Mouse (Mus musculus): Measurements from ENCODE around the gene Heatr6. TPM values are rescaled to one million over a fixed set of nuclear protein-coding genes. Genes with fewer than 3 reads are reported as not detected.

The Heatr6 gene
- polyA plus RNA-seq, 1 experiment = 10.2 TPM

GRCm38 (mm10) chr11:83796112-83796511 is 42.6 kb downstream of the Heatr6 start:
- Histone ChIP-seq H3K36me3 (ENCODE audit: control insufficient read depth, insufficient read depth) (no peaks in the 10 kb centered on the region), H3K4me3 (ENCODE audit: insufficient read depth, poor library complexity, severe bottlenecking) (no peak overlapping the region), H3ac (ENCODE audit: control insufficient read depth, insufficient read length, low read depth) (no peak overlapping the region), H3K79me2 (ENCODE audit: control insufficient read depth, insufficient read depth) (no peaks in the 10 kb centered on the region), H3K27me3 (ENCODE audit: control insufficient read depth, insufficient read depth, insufficient read length) (peaks cover 6% of the 10 kb centered on the region), H3K79me3 (ENCODE audit: low read depth) (no peaks in the 10 kb centered on the region)
- no peak for TF ChIP-seq USF1 (IDR thresholded peaks at IDR 0.05; ENCODE audit: low read depth)
- no peak for TF ChIP-seq CEBPB (IDR thresholded peaks at IDR 0.05; ENCODE audit: low read depth)
- no peak for TF ChIP-seq MYOD1 (IDR thresholded peaks at IDR 0.05; ENCODE audit: control insufficient read depth, insufficient read length, low read depth)
- TF ChIP-seq CTCF (IDR thresholded peaks at IDR 0.05; ENCODE audit: control insufficient read depth, insufficient read depth, insufficient read length) = no peak
- TF ChIP-seq MAX (IDR thresholded peaks at IDR 0.05) = no peak
- no peak for TF ChIP-seq FOSL1 (IDR thresholded peaks at IDR 0.05; ENCODE audit: insufficient read depth, low read length, poor library complexity, severe bottlenecking)
- no peak for TF ChIP-seq MYOG (IDR thresholded peaks at IDR 0.05; ENCODE audit: control insufficient read depth, extremely low read depth, insufficient read length)

GRCm38 (mm10) chr11:83796980-83797608 is 43.6 kb downstream of the Heatr6 start:
- Histone ChIP-seq H3ac (ENCODE audit: control insufficient read depth, insufficient read length, low read depth) (no peak overlapping the region), H3K36me3 (ENCODE audit: control insufficient read depth, insufficient read depth) (no peaks in the 10 kb centered on the region), H3K4me3 (ENCODE audit: insufficient read depth, poor library complexity, severe bottlenecking) (no peak overlapping the region), H3K27me3 (ENCODE audit: control insufficient read depth, insufficient read depth, insufficient read length) (peaks cover 6% of the 10 kb centered on the region), H3K79me3 (ENCODE audit: low read depth) (no peaks in the 10 kb centered on the region), H3K79me2 (ENCODE audit: control insufficient read depth, insufficient read depth) (no peaks in the 10 kb centered on the region)
- TF ChIP-seq MAX (IDR thresholded peaks at IDR 0.05) (no peak), FOSL1 (IDR thresholded peaks at IDR 0.05; ENCODE audit: insufficient read depth, low read length, poor library complexity, severe bottlenecking) (no peak), CEBPB (IDR thresholded peaks at IDR 0.05; ENCODE audit: low read depth) (no peak), MYOG (IDR thresholded peaks at IDR 0.05; ENCODE audit: control insufficient read depth, extremely low read depth, insufficient read length) (no peak), CTCF (IDR thresholded peaks at IDR 0.05; ENCODE audit: control insufficient read depth, insufficient read depth, insufficient read length) (no peak), MYOD1 (IDR thresholded peaks at IDR 0.05; ENCODE audit: control insufficient read depth, insufficient read length, low read depth) (no peak), USF1 (IDR thresholded peaks at IDR 0.05; ENCODE audit: low read depth) (no peak)

GRCm38 (mm10) chr11:83799871-83800430 is 46.5 kb downstream of the Heatr6 start:
- Histone ChIP-seq H3K79me3 (ENCODE audit: low read depth) (no peaks in the 10 kb centered on the region), H3ac (ENCODE audit: control insufficient read depth, insufficient read length, low read depth) (no peak overlapping the region), H3K4me3 (ENCODE audit: insufficient read depth, poor library complexity, severe bottlenecking) (no peak overlapping the region), H3K27me3 (ENCODE audit: control insufficient read depth, insufficient read depth, insufficient read length) (peaks cover 9% of the 10 kb centered on the region), H3K79me2 (ENCODE audit: control insufficient read depth, insufficient read depth) (no peaks in the 10 kb centered on the region), H3K36me3 (ENCODE audit: control insufficient read depth, insufficient read depth) (no peaks in the 10 kb centered on the region)
- TF ChIP-seq USF1 (IDR thresholded peaks at IDR 0.05; ENCODE audit: low read depth) = no peak

- H3ac ChIP-seq (ENCODE audit: control insufficient read depth, insufficient read length, low read depth) = no peak overlapping the region
- no peaks in the 10 kb centered on the region for H3K79me3 ChIP-seq (ENCODE audit: low read depth)
- no peak for TF ChIP-seq MYOD1 (IDR thresholded peaks at IDR 0.05; ENCODE audit: control insufficient read depth, insufficient read length, low read depth)
- no peak for TF ChIP-seq CEBPB (IDR thresholded peaks at IDR 0.05; ENCODE audit: low read depth)
- TF ChIP-seq MYOG (IDR thresholded peaks at IDR 0.05; ENCODE audit: control insufficient read depth, extremely low read depth, insufficient read length) = no peak
- no peak for TF ChIP-seq USF1 (IDR thresholded peaks at IDR 0.05; ENCODE audit: low read depth)
- TF ChIP-seq FOSL1 (IDR thresholded peaks at IDR 0.05; ENCODE audit: insufficient read depth, low read length, poor library complexity, severe bottlenecking) = no peak
- TF ChIP-seq CTCF (IDR thresholded peaks at IDR 0.05; ENCODE audit: control insufficient read depth, insufficient read depth, insufficient read length) = no peak
- TF ChIP-seq MAX (IDR thresholded peaks at IDR 0.05) = no peak
- peaks cover 9% of the 10 kb centered on the region for H3K27me3 ChIP-seq (ENCODE audit: control insufficient read depth, insufficient read depth, insufficient read length)
- no peak overlapping the region for H3K4me3 ChIP-seq (ENCODE audit: insufficient read depth, poor library complexity, severe bottlenecking)
- no peaks in the 10 kb centered on the region for H3K36me3 ChIP-seq (ENCODE audit: control insufficient read depth, insufficient read depth)
- no peaks in the 10 kb centered on the region for H3K79me2 ChIP-seq (ENCODE audit: control insufficient read depth, insufficient read depth)
Measured at GRCm38 (mm10) chr11:83802166-83802565, 48.7 kb downstream of the Heatr6 start.

GRCm38 (mm10) chr11:83802581-83802980 is 49.1 kb downstream of the Heatr6 start:
- no peak for TF ChIP-seq MAX (IDR thresholded peaks at IDR 0.05)
- no peak for TF ChIP-seq CTCF (IDR thresholded peaks at IDR 0.05; ENCODE audit: control insufficient read depth, insufficient read depth, insufficient read length)
- TF ChIP-seq CEBPB (IDR thresholded peaks at IDR 0.05; ENCODE audit: low read depth) = no peak
- H3K79me3 ChIP-seq (ENCODE audit: low read depth) = no peaks in the 10 kb centered on the region
- no peaks in the 10 kb centered on the region for H3K36me3 ChIP-seq (ENCODE audit: control insufficient read depth, insufficient read depth)
- H3K27me3 ChIP-seq (ENCODE audit: control insufficient read depth, insufficient read depth, insufficient read length) = peaks cover 9% of the 10 kb centered on the region
- H3K4me3 ChIP-seq (ENCODE audit: insufficient read depth, poor library complexity, severe bottlenecking) = no peak overlapping the region
- no peaks in the 10 kb centered on the region for H3K79me2 ChIP-seq (ENCODE audit: control insufficient read depth, insufficient read depth)
- no peak overlapping the region for H3ac ChIP-seq (ENCODE audit: control insufficient read depth, insufficient read length, low read depth)

GRCm38 (mm10) chr11:83810441-83810840 is 56.9 kb downstream of the Heatr6 start:
- peaks cover 16% of the 10 kb centered on the region for H3K27me3 ChIP-seq (ENCODE audit: control insufficient read depth, insufficient read depth, insufficient read length)
- no peak for TF ChIP-seq MYOD1 (IDR thresholded peaks at IDR 0.05; ENCODE audit: control insufficient read depth, insufficient read length, low read depth)
- no peak for TF ChIP-seq CEBPB (IDR thresholded peaks at IDR 0.05; ENCODE audit: low read depth)
- no peak for TF ChIP-seq USF1 (IDR thresholded peaks at IDR 0.05; ENCODE audit: low read depth)
- TF ChIP-seq MAX (IDR thresholded peaks at IDR 0.05) = no peak
- no peak for TF ChIP-seq CTCF (IDR thresholded peaks at IDR 0.05; ENCODE audit: control insufficient read depth, insufficient read depth, insufficient read length)
- TF ChIP-seq FOSL1 (IDR thresholded peaks at IDR 0.05; ENCODE audit: insufficient read depth, low read length, poor library complexity, severe bottlenecking) = no peak
- no peak for TF ChIP-seq MYOG (IDR thresholded peaks at IDR 0.05; ENCODE audit: control insufficient read depth, extremely low read depth, insufficient read length)
- no peaks in the 10 kb centered on the region for H3K79me3 ChIP-seq (ENCODE audit: low read depth)
- no peaks in the 10 kb centered on the region for H3K79me2 ChIP-seq (ENCODE audit: control insufficient read depth, insufficient read depth)
- H3ac ChIP-seq (ENCODE audit: control insufficient read depth, insufficient read length, low read depth) = no peak overlapping the region
- H3K4me3 ChIP-seq (ENCODE audit: insufficient read depth, poor library complexity, severe bottlenecking) = no peak overlapping the region
- H3K36me3 ChIP-seq (ENCODE audit: control insufficient read depth, insufficient read depth) = no peaks in the 10 kb centered on the region
